Mouse (Mus musculus): ENCODE measurements around the gene Tedc1.

DNA sequence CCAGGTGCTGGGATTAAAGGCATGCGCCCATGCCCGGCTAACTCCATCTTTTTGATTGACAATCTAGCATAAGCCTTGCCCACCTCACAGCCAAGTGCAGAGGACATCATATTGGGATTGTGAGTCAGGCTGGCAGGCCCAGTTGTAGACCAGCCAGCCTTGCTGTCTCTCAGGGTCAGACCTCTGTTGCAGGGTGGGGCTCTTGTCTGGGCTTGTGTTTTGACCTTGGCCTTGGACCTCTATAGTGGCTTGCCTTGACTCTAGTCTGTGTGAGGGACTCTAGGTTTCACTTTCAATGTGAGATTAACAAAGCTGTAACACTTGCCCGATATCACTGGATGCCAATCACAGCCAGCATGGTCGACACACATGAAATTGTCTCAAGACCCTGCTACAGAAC is 42.1 kb upstream of the Tedc1 start:
- TF ChIP-seq CTCF (IDR thresholded peaks at IDR 0.05; ENCODE audit: extremely low read depth, insufficient read depth, low read length): no peak
- TF ChIP-seq POLR2A (IDR thresholded peaks at IDR 0.05; ENCODE audit: extremely low read depth, insufficient read depth, low read length): no peak

Measured in cortical plate, adult 2 months (tissue).